Mouse (Mus musculus): ENCODE measurements at regions not wholly inside any gene's neighbourhood (a gene's known extent, or its start where the extent isn't known, plus 50 kb on each side); places are given as distances from the start of the nearest gene placed in this dataset.

DNA sequence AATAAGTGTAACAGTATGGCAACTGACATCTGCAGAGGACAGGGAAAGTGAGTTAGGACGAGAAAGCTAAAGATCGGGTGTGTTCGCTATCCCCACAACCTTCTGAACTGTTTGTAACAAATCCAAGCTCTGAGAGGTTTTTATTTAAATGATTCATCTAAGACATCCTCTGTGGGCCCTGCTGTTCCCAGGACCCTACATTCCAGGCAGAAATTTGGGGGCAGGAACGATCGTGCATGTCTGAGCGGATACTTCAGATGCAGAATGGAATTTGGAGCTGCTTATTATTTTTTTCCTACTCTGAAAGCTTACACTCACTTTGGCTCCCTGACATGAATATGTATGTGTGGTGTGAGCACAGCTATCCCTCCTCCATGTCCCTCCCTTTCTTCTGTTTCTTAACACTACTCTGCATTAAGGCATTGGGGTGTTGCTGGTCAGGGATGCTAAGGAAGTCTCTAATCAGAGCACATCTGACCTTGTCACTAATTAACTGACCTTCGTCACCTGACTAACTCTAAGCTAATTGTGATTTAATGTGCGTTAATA lies 281.0 kb downstream of the 1500009L16Rik start:
- ATAC-seq (ENCODE audit: low FRiP score, low read depth) = no peak
- Histone ChIP-seq H3K27ac (replicated peaks; ENCODE audit: low read depth, low read length) (no peak overlapping the region), H3K4me2 (replicated peaks; ENCODE audit: low read depth, low read length, severe bottlenecking) (no peak overlapping the region), H3K9me3 (ENCODE audit: control insufficient read depth, low read length) (no peaks in the 10 kb centered on the region), H3K27me3 (ENCODE audit: control insufficient read depth, insufficient read depth, low read length) (no peaks in the 10 kb centered on the region), H3K4me3 (replicated peaks; ENCODE audit: low read length) (no peak overlapping the region), H3K36me3 (ENCODE audit: control insufficient read depth, insufficient read depth, low read length) (no peaks in the 10 kb centered on the region), H3K9ac (ENCODE audit: low read depth, low read length, severe bottlenecking) (no peak overlapping the region), H3K4me1 (ENCODE audit: control insufficient read depth, insufficient read depth, low read length) (peaks cover 10% of the 10 kb centered on the region)
- DNase-seq (ENCODE audit: low spot score) = peak; percentile 50
- 60% methylated on average over 8 of the region's 8 CpGs for WGBS
- no peak for TF ChIP-seq POLR2A (IDR thresholded peaks at IDR 0.05; ENCODE audit: borderline replicate concordance, extremely low read depth, insufficient read depth, insufficient read length)

DNA sequence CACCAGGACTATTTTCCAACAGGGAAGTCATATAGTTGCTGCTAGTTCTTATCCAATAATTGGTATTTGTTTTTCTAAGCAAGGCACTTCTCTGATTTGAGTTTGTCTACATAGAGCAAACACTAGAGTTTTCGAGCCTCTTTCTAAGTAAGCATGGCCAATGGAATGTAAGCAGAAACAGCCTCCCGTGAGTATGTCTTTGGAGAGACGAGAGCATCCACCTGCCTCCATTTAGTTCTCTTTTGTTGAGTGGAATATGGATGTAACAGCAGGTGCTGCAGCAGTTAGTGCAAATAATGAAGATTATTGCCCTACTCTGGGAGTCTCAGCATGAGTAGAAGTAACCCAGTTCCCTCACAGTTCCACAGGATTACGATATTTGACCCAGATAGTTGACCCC lies 286.3 kb downstream of the 1500009L16Rik start:
- ATAC-seq (ENCODE audit: low FRiP score, low read depth) (no peak), DNase-seq (ENCODE audit: low spot score) (no peak)
- Histone ChIP-seq H3K9me3 (ENCODE audit: control insufficient read depth, low read length) (no peaks in the 10 kb centered on the region), H3K9ac (ENCODE audit: low read depth, low read length, severe bottlenecking) (no peak overlapping the region), H3K4me1 (ENCODE audit: control insufficient read depth, insufficient read depth, low read length) (no peaks in the 10 kb centered on the region), H3K36me3 (ENCODE audit: control insufficient read depth, insufficient read depth, low read length) (no peaks in the 10 kb centered on the region), H3K27me3 (ENCODE audit: control insufficient read depth, insufficient read depth, low read length) (no peaks in the 10 kb centered on the region), H3K27ac (replicated peaks; ENCODE audit: low read depth, low read length) (no peak overlapping the region), H3K4me3 (replicated peaks; ENCODE audit: low read length) (no peak overlapping the region), H3K4me2 (replicated peaks; ENCODE audit: low read depth, low read length, severe bottlenecking) (no peak overlapping the region)
- WGBS = 82% methylated on average over 4 of the region's 4 CpGs
- no peak for TF ChIP-seq POLR2A (IDR thresholded peaks at IDR 0.05; ENCODE audit: borderline replicate concordance, extremely low read depth, insufficient read depth, insufficient read length)

DNA sequence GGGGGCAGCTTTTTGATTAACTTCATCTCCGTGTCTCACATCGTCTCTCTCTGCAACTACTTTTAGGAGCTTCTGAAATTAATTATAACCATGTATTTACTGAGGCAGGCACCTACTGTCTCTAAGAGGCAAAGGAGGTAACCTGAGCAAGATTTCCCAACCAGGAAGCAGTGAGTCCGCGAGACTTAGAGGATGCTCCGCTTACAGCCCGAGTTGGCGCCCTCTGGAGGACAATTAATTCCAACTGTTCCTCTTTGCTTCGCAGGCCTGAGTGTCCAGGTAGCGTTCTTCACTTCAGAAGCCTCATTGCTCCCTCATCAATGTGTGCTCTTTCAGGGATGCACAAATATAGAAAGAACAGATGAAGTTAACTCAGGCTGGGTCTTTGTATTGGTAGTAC lies 296.7 kb downstream of the 1500009L16Rik start:
- no peak for TF ChIP-seq POLR2A (IDR thresholded peaks at IDR 0.05; ENCODE audit: borderline replicate concordance, extremely low read depth, insufficient read depth, insufficient read length)
- H3K4me1 ChIP-seq (ENCODE audit: control insufficient read depth, insufficient read depth, low read length) = no peaks in the 10 kb centered on the region
- no peak for ATAC-seq (ENCODE audit: low FRiP score, low read depth)
- no peaks in the 10 kb centered on the region for H3K27me3 ChIP-seq (ENCODE audit: control insufficient read depth, insufficient read depth, low read length)
- WGBS = 17% methylated on average over 9 of the region's 9 CpGs
- 0 out of 2 replicates have a peak overlapping the region, but pooled peaks have one; percentile 3 for H3K4me2 ChIP-seq (replicated peaks; ENCODE audit: low read depth, low read length, severe bottlenecking)
- no peak overlapping the region for H3K4me3 ChIP-seq (replicated peaks; ENCODE audit: low read length)
- peak; percentile 80 for DNase-seq (ENCODE audit: low spot score)
- H3K9ac ChIP-seq (ENCODE audit: low read depth, low read length, severe bottlenecking) = no peak overlapping the region
- no peak overlapping the region for H3K27ac ChIP-seq (replicated peaks; ENCODE audit: low read depth, low read length)
- H3K9me3 ChIP-seq (ENCODE audit: control insufficient read depth, low read length) = no peaks in the 10 kb centered on the region
- H3K36me3 ChIP-seq (ENCODE audit: control insufficient read depth, insufficient read depth, low read length) = no peaks in the 10 kb centered on the region

DNA sequence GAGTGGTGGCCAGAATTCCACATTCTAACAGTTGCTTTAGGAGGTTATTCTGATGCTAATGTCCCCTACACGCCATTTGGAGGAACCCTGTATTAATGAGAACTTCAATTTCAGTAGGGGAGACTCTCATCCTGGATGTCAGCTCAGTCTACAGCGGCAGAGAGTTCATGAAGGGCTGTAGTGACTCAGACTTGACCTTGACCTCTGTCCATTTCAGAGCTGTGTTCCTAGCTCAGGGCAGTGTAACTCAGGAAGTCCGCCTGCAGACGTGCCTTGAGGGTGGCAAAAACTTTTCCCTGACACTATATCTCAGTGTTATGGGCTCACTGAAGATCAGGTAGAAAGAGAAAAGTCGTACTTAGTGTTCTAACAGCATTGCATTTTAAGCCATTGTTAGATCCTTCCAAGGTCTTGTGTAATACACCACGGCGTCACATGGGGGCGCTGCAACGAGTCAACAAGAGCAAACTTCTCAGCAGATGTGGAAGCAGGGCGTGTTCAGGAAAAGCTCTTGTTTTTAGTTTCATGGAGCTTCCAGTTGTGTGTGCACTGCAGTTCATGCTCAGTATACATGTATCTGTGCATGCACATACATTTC lies 297.5 kb downstream of the 1500009L16Rik start:
- Histone ChIP-seq H3K4me3 (replicated peaks; ENCODE audit: low read length) (no peak overlapping the region), H3K9ac (ENCODE audit: low read depth, low read length, severe bottlenecking) (no peak overlapping the region), H3K27me3 (ENCODE audit: control insufficient read depth, insufficient read depth, low read length) (no peaks in the 10 kb centered on the region), H3K4me1 (ENCODE audit: control insufficient read depth, insufficient read depth, low read length) (no peaks in the 10 kb centered on the region), H3K36me3 (ENCODE audit: control insufficient read depth, insufficient read depth, low read length) (no peaks in the 10 kb centered on the region), H3K4me2 (replicated peaks; ENCODE audit: low read depth, low read length, severe bottlenecking) (no peak overlapping the region), H3K9me3 (ENCODE audit: control insufficient read depth, low read length) (no peaks in the 10 kb centered on the region), H3K27ac (replicated peaks; ENCODE audit: low read depth, low read length) (no peak overlapping the region)
- WGBS = 55% methylated on average over 10 of the region's 10 CpGs
- TF ChIP-seq POLR2A (IDR thresholded peaks at IDR 0.05; ENCODE audit: borderline replicate concordance, extremely low read depth, insufficient read depth, insufficient read length) = no peak
- DNase-seq (ENCODE audit: low spot score) (peak; percentile 37), ATAC-seq (ENCODE audit: low FRiP score, low read depth) (no peak)

DNA sequence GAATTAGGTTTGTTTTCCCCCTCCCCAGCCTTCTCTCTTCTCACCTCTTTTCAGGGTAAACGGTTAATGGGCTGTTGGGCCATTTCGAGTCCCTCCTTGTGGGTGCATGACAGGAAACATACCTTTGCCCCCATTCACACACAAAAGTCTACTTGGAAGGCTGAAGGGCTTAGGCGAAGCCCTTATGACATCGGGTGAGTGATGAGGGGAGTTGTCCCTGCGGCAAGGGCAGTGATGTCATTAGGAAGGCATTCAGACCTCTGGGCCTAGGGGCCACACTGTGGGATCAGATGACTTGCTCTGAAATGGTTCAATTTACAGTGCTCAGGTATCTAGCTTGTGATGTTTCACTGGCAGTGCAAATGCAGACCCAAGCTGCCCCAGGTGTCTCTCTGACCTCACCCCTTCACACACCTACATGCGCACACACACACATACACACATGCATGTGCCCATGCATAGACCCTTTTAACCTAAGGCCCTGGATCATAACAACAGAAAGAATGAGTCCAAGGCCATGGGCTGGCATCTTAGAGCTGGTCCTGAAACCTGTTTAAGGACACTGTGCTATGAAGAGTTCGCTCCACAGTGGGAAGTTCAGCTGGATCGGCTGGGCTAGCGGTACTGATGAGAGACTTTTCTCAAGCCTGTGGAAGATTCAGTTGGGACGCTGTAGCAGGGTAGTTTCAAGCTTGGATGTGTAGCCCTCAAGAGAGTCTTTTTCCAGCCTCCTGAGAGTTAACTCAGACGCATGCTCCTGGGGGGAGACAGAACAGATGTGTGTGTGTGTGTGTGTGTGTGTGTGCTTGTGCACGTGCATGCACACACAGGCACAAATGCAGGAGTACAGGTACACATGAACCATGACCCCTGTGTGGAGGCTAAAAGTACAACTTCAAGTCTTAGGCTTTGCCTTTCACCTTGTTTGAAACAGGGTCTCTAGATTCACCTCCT lies 298.8 kb downstream of the 1500009L16Rik start:
- DNase-seq (ENCODE audit: low spot score) = no peak
- no peaks in the 10 kb centered on the region for H3K9me3 ChIP-seq (ENCODE audit: control insufficient read depth, low read length)
- H3K4me3 ChIP-seq (replicated peaks; ENCODE audit: low read length) = no peak overlapping the region
- no peak overlapping the region for H3K9ac ChIP-seq (ENCODE audit: low read depth, low read length, severe bottlenecking)
- H3K4me1 ChIP-seq (ENCODE audit: control insufficient read depth, insufficient read depth, low read length) = no peaks in the 10 kb centered on the region
- no peak overlapping the region for H3K27ac ChIP-seq (replicated peaks; ENCODE audit: low read depth, low read length)
- no peak overlapping the region for H3K4me2 ChIP-seq (replicated peaks; ENCODE audit: low read depth, low read length, severe bottlenecking)
- no peak for ATAC-seq (ENCODE audit: low FRiP score, low read depth)
- WGBS = 65% methylated on average over 12 of the region's 12 CpGs
- H3K36me3 ChIP-seq (ENCODE audit: control insufficient read depth, insufficient read depth, low read length) = no peaks in the 10 kb centered on the region
- H3K27me3 ChIP-seq (ENCODE audit: control insufficient read depth, insufficient read depth, low read length) = no peaks in the 10 kb centered on the region
- no peak for TF ChIP-seq POLR2A (IDR thresholded peaks at IDR 0.05; ENCODE audit: borderline replicate concordance, extremely low read depth, insufficient read depth, insufficient read length)

Data from limb, embryonic 14.5 days (tissue).